Mouse (Mus musculus): ENCODE results near the gene Hhatl.

- TF ChIP-seq POLR2A (IDR thresholded peaks at IDR 0.05; ENCODE audit: insufficient read depth, low read length) (no peak), CTCF (IDR thresholded peaks at IDR 0.05; ENCODE audit: low read depth, low read length) (no peak)
Observed at GRCm38 (mm10) chr9:121823051-121823450, 30.7 kb upstream of the Hhatl start.
